Mouse (Mus musculus): Measurements from ENCODE around the gene Ccnyl1. TPM values are rescaled to one million over a fixed set of nuclear protein-coding genes. Genes with fewer than 3 reads are reported as not detected.
A peak's percentile ranks its signal among the peaks of the same experiment; 100 is the strongest.

The Ccnyl1 gene
- polyA plus RNA-seq, 1 experiment from 2014 or later, result 6.9 TPM

DNA sequence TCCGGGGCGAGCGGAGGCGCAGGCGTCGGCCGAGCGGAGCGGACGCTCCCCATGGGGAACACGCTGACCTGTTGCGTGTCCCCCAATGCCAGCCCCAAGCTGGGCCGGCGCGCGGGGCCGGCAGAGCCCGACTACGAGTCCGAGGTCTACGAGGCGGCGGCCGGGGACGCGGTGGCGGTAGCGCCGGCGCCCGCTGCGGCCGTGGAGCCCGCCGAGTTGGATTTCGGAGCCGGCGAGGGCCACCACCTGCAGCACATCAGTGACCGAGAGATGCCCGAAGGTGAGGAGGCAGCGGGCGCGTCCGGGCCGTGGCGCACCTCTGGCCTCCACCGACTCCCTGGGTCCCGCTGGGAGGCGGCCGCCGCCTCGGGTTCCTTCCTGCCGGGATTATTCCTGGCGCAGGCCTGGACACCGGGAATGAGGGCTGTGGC, 881 bp downstream of the Ccnyl1 start:
- WGBS, result 0% methylated on average over 32 of the region's 55 CpGs
- peaks cover 15% of the 10 kb centered on the region for H3K4me1 ChIP-seq (ENCODE audit: control insufficient read depth, insufficient read depth, low read length)
- ATAC-seq (ENCODE audit: low read depth), result no peak

DNA sequence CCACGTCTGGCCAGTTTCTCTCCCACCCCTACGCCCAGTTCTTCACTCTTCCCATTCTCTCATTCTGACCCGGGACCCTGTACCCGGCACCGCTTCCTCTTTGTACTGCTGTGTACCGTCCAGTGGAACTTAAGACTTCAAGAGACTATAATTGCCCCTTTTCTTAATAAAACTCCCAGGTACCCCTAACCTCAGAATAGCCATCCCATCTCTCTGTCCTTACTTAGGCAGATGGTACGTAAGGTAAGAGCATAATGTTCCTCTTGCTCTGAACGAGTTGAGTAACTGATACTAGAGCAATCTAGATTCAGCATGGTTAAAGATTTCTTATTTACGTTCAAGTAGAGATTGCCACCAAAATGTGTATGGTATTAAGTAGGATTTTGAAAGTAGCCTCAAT, 1.3 kb downstream of the Ccnyl1 start:
- Histone ChIP-seq H3K9me3 (ENCODE audit: control insufficient read depth, low read length) (no peaks in the 10 kb centered on the region), H3K9ac (replicated peaks; ENCODE audit: low read depth, low read length) (peak overlapping the region; percentile 78), H3K27me3 (ENCODE audit: control insufficient read depth, insufficient read depth, low read length) (no peaks in the 10 kb centered on the region), H3K27ac (ENCODE audit: low read depth, low read length) (no peak overlapping the region), H3K36me3 (ENCODE audit: control insufficient read depth, insufficient read depth, low read length) (no peaks in the 10 kb centered on the region), H3K4me1 (ENCODE audit: control insufficient read depth, insufficient read depth, low read length) (peaks cover 15% of the 10 kb centered on the region), H3K4me3 (ENCODE audit: low read depth, low read length) (peak overlapping the region; percentile 94), H3K4me2 (ENCODE audit: low read depth, low read length) (peak overlapping the region; percentile 92)
- WGBS, result 2% methylated on average over 9 of the region's 9 CpGs
- ATAC-seq (ENCODE audit: low read depth), result no peak

More for the DNA sequence above, 881 bp downstream of the Ccnyl1 start:
- Histone ChIP-seq H3K4me2 (ENCODE audit: low read depth, low read length) (peak overlapping the region; percentile 92), H3K4me3 (ENCODE audit: low read depth, low read length) (peak overlapping the region; percentile 94), H3K27me3 (ENCODE audit: control insufficient read depth, insufficient read depth, low read length) (no peaks in the 10 kb centered on the region), H3K9ac (replicated peaks; ENCODE audit: low read depth, low read length) (peak overlapping the region; percentile 78), H3K27ac (ENCODE audit: low read depth, low read length) (peak overlapping the region; percentile 73), H3K9me3 (ENCODE audit: control insufficient read depth, low read length) (no peaks in the 10 kb centered on the region), H3K36me3 (ENCODE audit: control insufficient read depth, insufficient read depth, low read length) (no peaks in the 10 kb centered on the region)

DNA sequence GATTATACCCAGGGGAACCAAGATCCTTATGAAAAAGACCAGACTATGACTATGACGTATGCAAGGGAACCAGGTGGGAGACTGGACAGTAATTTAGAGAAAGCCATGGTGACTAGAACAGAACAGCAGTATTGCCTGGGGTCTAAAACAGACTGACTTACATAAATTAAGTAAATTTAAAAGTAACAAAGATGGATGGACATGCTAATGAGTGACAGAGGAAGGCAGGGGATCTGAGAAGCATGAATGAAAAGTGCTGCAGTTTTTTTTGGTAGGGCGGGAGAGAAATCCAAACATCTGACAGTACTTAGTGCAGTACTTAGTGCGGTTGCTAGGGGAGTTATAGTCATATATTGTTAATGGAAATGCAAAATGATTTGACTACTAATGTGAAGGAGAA, 4.9 kb downstream of the Ccnyl1 start:
- Histone ChIP-seq H3K4me1 (ENCODE audit: control insufficient read depth, insufficient read depth, low read length) (peaks cover 15% of the 10 kb centered on the region), H3K36me3 (ENCODE audit: control insufficient read depth, insufficient read depth, low read length) (no peaks in the 10 kb centered on the region), H3K4me2 (ENCODE audit: low read depth, low read length) (no peak overlapping the region), H3K27ac (ENCODE audit: low read depth, low read length) (no peak overlapping the region), H3K9me3 (ENCODE audit: control insufficient read depth, low read length) (no peaks in the 10 kb centered on the region), H3K9ac (replicated peaks; ENCODE audit: low read depth, low read length) (no peak overlapping the region), H3K27me3 (ENCODE audit: control insufficient read depth, insufficient read depth, low read length) (no peaks in the 10 kb centered on the region), H3K4me3 (ENCODE audit: low read depth, low read length) (no peak overlapping the region)
- WGBS, result 50% methylated on average over 3 of the region's 3 CpGs
- ATAC-seq (ENCODE audit: low read depth), result no peak

DNA sequence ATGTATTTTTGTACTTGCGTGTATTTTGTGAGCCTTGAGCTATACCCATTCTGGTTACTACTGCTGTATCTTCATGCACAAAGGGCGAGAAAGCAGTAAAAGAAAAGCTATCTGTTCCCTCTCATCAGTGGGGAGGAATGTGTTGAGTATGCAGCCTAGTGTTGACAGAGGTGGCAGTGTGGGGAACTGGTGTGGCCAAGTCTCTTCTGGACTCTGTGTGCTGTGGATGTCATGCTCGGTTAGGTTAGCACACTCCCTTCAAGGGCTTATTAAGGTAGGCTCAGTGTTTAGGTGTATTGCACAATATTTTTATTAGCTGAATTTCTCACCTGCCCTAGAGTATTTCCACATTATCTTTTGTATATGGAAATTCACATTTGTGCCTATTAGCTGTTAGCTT, 11.5 kb downstream of the Ccnyl1 start:
- Histone ChIP-seq H3K4me3 (ENCODE audit: low read depth, low read length) (no peak overlapping the region), H3K4me1 (ENCODE audit: control insufficient read depth, insufficient read depth, low read length) (no peaks in the 10 kb centered on the region), H3K4me2 (ENCODE audit: low read depth, low read length) (no peak overlapping the region), H3K9me3 (ENCODE audit: control insufficient read depth, low read length) (no peaks in the 10 kb centered on the region), H3K36me3 (ENCODE audit: control insufficient read depth, insufficient read depth, low read length) (no peaks in the 10 kb centered on the region; the same call in 1 of the 2 replicates), H3K9ac (replicated peaks; ENCODE audit: low read depth, low read length) (no peak overlapping the region), H3K27ac (ENCODE audit: low read depth, low read length) (no peak overlapping the region), H3K27me3 (ENCODE audit: control insufficient read depth, insufficient read depth, low read length) (no peaks in the 10 kb centered on the region)
- 91% methylated on average over 3 of the region's 3 CpGs for WGBS
- no peak for ATAC-seq (ENCODE audit: low read depth)

DNA sequence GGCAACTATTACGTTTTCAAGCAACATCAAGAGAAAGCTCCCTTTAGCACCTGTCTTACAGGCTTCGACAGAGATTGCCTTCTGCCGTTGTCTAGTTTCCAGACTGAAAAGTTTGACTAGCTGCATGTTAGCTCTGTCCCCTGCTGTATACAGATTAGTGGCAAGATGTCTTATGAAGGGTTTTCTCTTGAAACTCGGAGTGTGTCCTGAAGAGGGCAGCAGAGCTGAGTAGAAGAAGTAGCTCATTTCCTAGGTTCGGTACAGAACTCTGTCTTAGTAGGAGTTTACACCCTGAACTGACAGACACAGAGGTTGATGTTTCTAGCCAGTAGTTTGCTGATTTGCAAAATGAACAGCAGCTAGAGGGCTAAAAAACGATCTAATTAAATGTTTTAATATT, 15.0 kb downstream of the Ccnyl1 start:
- ATAC-seq (ENCODE audit: low read depth), result no peak
- no peaks in the 10 kb centered on the region for H3K9me3 ChIP-seq (ENCODE audit: control insufficient read depth, low read length)
- no peak overlapping the region for H3K4me3 ChIP-seq (ENCODE audit: low read depth, low read length)
- WGBS, result 51% methylated on average over 6 of the region's 6 CpGs
- H3K4me2 ChIP-seq (ENCODE audit: low read depth, low read length), result no peak overlapping the region
- H3K36me3 ChIP-seq (ENCODE audit: control insufficient read depth, insufficient read depth, low read length), result no peaks in the 10 kb centered on the region; the same call in 1 of the 2 replicates
- no peak overlapping the region for H3K9ac ChIP-seq (replicated peaks; ENCODE audit: low read depth, low read length)
- no peaks in the 10 kb centered on the region for H3K27me3 ChIP-seq (ENCODE audit: control insufficient read depth, insufficient read depth, low read length)
- H3K27ac ChIP-seq (ENCODE audit: low read depth, low read length), result no peak overlapping the region
- H3K4me1 ChIP-seq (ENCODE audit: control insufficient read depth, insufficient read depth, low read length), result no peaks in the 10 kb centered on the region

DNA sequence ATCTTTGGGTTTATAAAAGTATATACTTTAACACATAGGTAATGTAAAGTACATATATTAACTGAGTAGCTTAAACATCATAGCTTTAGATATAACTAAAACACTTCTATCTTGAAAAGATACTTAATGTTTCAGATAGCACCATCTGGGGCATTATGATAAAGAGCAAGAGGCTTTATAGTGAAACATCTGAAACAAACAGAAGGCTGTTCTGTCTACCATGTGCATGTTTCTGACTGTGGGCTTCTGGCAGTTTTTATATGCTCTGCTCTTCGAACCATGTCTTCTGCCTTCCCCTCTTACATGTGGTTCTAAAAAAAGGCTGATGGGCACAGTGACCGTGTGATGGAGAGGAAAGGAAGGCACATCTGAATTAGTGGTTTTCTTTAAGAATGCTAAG, 16.4 kb downstream of the Ccnyl1 start:
- WGBS, result 92% methylated on average over 2 of the region's 2 CpGs
- no peak for ATAC-seq (ENCODE audit: low read depth)
- H3K36me3 ChIP-seq (ENCODE audit: control insufficient read depth, insufficient read depth, low read length), result no peaks in the 10 kb centered on the region; the same call in 1 of the 2 replicates
- H3K27ac ChIP-seq (ENCODE audit: low read depth, low read length), result no peak overlapping the region
- H3K9ac ChIP-seq (replicated peaks; ENCODE audit: low read depth, low read length), result no peak overlapping the region
- H3K9me3 ChIP-seq (ENCODE audit: control insufficient read depth, low read length), result no peaks in the 10 kb centered on the region
- no peaks in the 10 kb centered on the region for H3K4me1 ChIP-seq (ENCODE audit: control insufficient read depth, insufficient read depth, low read length)
- H3K4me2 ChIP-seq (ENCODE audit: low read depth, low read length), result no peak overlapping the region
- H3K4me3 ChIP-seq (ENCODE audit: low read depth, low read length), result no peak overlapping the region
- no peaks in the 10 kb centered on the region for H3K27me3 ChIP-seq (ENCODE audit: control insufficient read depth, insufficient read depth, low read length)

DNA sequence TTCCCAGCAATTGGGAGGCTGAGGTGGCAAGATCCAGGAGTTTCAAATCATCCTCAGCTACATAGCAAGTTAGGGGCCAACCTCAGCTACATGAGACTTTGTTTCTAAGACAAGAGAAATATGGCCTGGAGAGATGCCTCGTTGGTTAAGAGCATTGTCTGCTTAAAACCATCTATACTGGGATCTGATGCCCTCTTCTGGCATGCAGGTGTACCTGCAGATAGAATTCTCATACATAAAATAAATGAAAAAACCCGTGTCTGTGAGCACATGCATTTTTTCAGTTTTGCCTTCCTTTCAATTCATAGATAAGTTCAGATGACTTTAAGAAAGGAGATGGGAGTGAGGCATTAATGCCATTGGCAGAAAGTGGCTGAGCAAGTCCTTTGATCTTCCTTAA, 19.6 kb downstream of the Ccnyl1 start:
- Histone ChIP-seq H3K27me3 (ENCODE audit: control insufficient read depth, insufficient read depth, low read length) (no peaks in the 10 kb centered on the region), H3K27ac (ENCODE audit: low read depth, low read length) (no peak overlapping the region), H3K4me3 (ENCODE audit: low read depth, low read length) (no peak overlapping the region), H3K4me2 (ENCODE audit: low read depth, low read length) (no peak overlapping the region), H3K9me3 (ENCODE audit: control insufficient read depth, low read length) (no peaks in the 10 kb centered on the region), H3K9ac (replicated peaks; ENCODE audit: low read depth, low read length) (no peak overlapping the region), H3K36me3 (ENCODE audit: control insufficient read depth, insufficient read depth, low read length) (0 out of 2 replicates have a peak, but pooled peaks cover 2% of the 10 kb centered on the region), H3K4me1 (ENCODE audit: control insufficient read depth, insufficient read depth, low read length) (no peaks in the 10 kb centered on the region)
- ATAC-seq (ENCODE audit: low read depth), result no peak
- WGBS, result 12% methylated on average over 2 of the region's 2 CpGs

DNA sequence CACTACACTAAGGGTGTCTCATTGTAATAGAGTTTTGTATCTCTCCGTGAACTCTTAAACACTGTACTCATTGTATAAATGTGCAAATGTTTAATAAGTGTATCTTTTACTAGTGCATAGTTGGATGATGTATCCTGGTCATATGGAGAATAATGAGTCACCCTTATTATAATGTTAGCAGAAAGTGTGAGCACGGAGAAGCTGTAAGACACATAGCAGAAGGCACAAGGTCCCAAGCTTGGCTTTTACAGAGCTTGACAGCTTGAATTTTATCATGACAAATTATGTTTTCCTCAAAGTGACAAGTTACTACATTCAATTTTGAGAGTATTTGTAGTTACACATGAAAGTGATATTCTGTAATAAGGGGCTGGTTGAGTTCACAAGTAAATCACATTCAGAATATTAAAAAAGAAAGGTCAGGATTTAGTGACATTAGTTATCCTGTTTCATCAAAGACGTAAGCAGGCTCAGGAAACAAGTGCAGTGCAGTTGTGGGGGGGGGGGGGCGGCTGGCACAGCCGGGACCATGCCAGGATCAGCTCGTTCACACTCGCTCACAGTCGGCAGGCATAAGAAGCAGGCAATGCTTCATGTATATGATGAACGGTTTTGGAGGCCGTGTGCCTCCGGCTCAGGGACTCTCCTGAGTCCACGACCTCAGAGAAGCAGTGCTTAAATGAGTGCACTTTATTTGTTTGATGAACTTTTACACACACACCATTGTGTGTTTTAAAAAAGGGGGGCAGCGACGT, 21.9 kb downstream of the Ccnyl1 start:
- ATAC-seq (ENCODE audit: low read depth), result no peak
- H3K4me2 ChIP-seq (ENCODE audit: low read depth, low read length), result no peak overlapping the region
- H3K27ac ChIP-seq (ENCODE audit: low read depth, low read length), result no peak overlapping the region
- no peaks in the 10 kb centered on the region for H3K4me1 ChIP-seq (ENCODE audit: control insufficient read depth, insufficient read depth, low read length)
- H3K9me3 ChIP-seq (ENCODE audit: control insufficient read depth, low read length), result no peaks in the 10 kb centered on the region
- WGBS, result 87% methylated on average over 14 of the region's 14 CpGs
- no peak overlapping the region for H3K9ac ChIP-seq (replicated peaks; ENCODE audit: low read depth, low read length)
- 0 out of 2 replicates have a peak, but pooled peaks cover 2% of the 10 kb centered on the region for H3K36me3 ChIP-seq (ENCODE audit: control insufficient read depth, insufficient read depth, low read length)
- no peak overlapping the region for H3K4me3 ChIP-seq (ENCODE audit: low read depth, low read length)
- H3K27me3 ChIP-seq (ENCODE audit: control insufficient read depth, insufficient read depth, low read length), result no peaks in the 10 kb centered on the region

DNA sequence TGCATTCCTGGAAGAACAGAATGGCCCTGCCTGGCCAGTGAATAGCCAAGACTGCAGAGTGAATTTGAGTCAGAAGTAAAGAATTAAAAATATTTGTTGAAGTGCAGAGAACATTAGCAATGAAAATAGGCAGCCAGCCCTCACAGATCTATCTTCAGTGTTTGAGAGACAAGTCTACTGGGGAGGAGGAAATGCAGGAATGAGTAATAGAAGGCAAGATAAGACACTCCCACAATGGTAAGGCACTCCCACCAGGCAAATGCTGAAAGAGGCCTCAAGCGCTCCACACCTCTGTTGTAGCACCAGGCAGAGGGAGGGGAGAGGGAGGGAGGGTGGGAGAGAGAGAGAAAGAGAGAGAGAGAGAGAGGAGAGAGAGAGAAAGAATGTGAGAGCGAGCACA, 25.2 kb downstream of the Ccnyl1 start:
- no peak overlapping the region for H3K4me2 ChIP-seq (ENCODE audit: low read depth, low read length)
- no peak overlapping the region for H3K9ac ChIP-seq (replicated peaks; ENCODE audit: low read depth, low read length)
- no peak for ATAC-seq (ENCODE audit: low read depth)
- 0 out of 2 replicates have a peak, but pooled peaks cover 2% of the 10 kb centered on the region for H3K36me3 ChIP-seq (ENCODE audit: control insufficient read depth, insufficient read depth, low read length)
- 83% methylated on average over 2 of the region's 2 CpGs for WGBS
- H3K4me1 ChIP-seq (ENCODE audit: control insufficient read depth, insufficient read depth, low read length), result no peaks in the 10 kb centered on the region
- no peaks in the 10 kb centered on the region for H3K9me3 ChIP-seq (ENCODE audit: control insufficient read depth, low read length)
- no peaks in the 10 kb centered on the region for H3K27me3 ChIP-seq (ENCODE audit: control insufficient read depth, insufficient read depth, low read length)
- H3K4me3 ChIP-seq (ENCODE audit: low read depth, low read length), result no peak overlapping the region
- H3K27ac ChIP-seq (ENCODE audit: low read depth, low read length), result no peak overlapping the region
